Mouse (Mus musculus) fat pad, adult 2 months (tissue): ENCODE data around the gene Phlda2.
A peak's percentile ranks its signal among the peaks of the same experiment; 100 is the strongest.
"Not testable (repeated sequence)": the region's sequence is repeated elsewhere in the genome, so short reads cannot be mapped to it uniquely, and the experiment has no call there.

ENCODE experiments used
- DNase-seq: peaks from one replicate; pipeline ENCODE4 v3.0.0-alpha.2; 2011; ENCODE audit warnings: low read depth, low spot score; ENCODE audit errors: extremely low read depth

Phlda2 gene

GRCm38 (mm10) chr7:143502418-143503200, at the start of gene Phlda2:
TSS of gene Phlda2 (minus strand) at chr7:143503150.
- no peak for DNase-seq

- DNase-seq: no peak
Observed at GRCm38 (mm10) chr7:143549588-143550220, 46.8 kb upstream of the Phlda2 start.

- peak; percentile 85 for DNase-seq
Observed at GRCm38 (mm10) chr7:143548976-143549457, 46.1 kb upstream of the Phlda2 start, which contains the start of gene Nap1l4. TSS of gene Nap1l4 (minus strand) at chr7:143549106.

GRCm38 (mm10) chr7:143548231-143548961, 45.4 kb upstream of the Phlda2 start:
- DNase-seq: peak; percentile 28

- DNase-seq: no peak
Observed at GRCm38 (mm10) chr7:143546554-143546953, 43.6 kb upstream of the Phlda2 start.

GRCm38 (mm10) chr7:143544368-143544767, 41.4 kb upstream of the Phlda2 start:
- DNase-seq: no peak

GRCm38 (mm10) chr7:143538671-143539070, 35.7 kb upstream of the Phlda2 start:
- DNase-seq: no peak

GRCm38 (mm10) chr7:143538229-143538628, 35.3 kb upstream of the Phlda2 start:
- not testable (repeated sequence) for DNase-seq

GRCm38 (mm10) chr7:143536251-143536650, 33.3 kb upstream of the Phlda2 start:
- DNase-seq: no peak

- DNase-seq: no peak
Observed at GRCm38 (mm10) chr7:143533284-143533683, 30.3 kb upstream of the Phlda2 start.

GRCm38 (mm10) chr7:143532410-143532809, 29.5 kb upstream of the Phlda2 start:
- DNase-seq: no peak

- no peak for DNase-seq
Observed at GRCm38 (mm10) chr7:143519333-143519732, 16.4 kb upstream of the Phlda2 start.

- DNase-seq: no peak
Observed at GRCm38 (mm10) chr7:143514416-143514768, 11.4 kb upstream of the Phlda2 start.

- DNase-seq: no peak
Observed at GRCm38 (mm10) chr7:143513763-143514415, 10.9 kb upstream of the Phlda2 start.

- DNase-seq: no peak
Observed at GRCm38 (mm10) chr7:143511335-143511712, 8.4 kb upstream of the Phlda2 start.

GRCm38 (mm10) chr7:143510593-143511334, 7.8 kb upstream of the Phlda2 start:
- peak; percentile 50 for DNase-seq

GRCm38 (mm10) chr7:143509566-143509965, 6.6 kb upstream of the Phlda2 start:
- DNase-seq: no peak

GRCm38 (mm10) chr7:143506675-143507074, 3.7 kb upstream of the Phlda2 start:
- no peak for DNase-seq

GRCm38 (mm10) chr7:143506271-143506670, 3.3 kb upstream of the Phlda2 start:
- DNase-seq: no peak

- DNase-seq: no peak
Observed at GRCm38 (mm10) chr7:143505823-143506222, 2.9 kb upstream of the Phlda2 start.
